Mouse (Mus musculus) lung, embryonic 14.5 days (tissue): ENCODE data around the gene Osgin1. TPM values are rescaled to one million over a fixed set of nuclear protein-coding genes. Genes with fewer than 3 reads are reported as not detected.

Experiments
- ATAC-seq: fragments of 200-750 bp; cut with Nextera tagmentation; 2 replicates; pipeline ENCODE4 v1.8.0; 2017; ENCODE audit warnings: mild to moderate bottlenecking, moderate TSS enrichment, moderate library complexity; ENCODE audit not compliant: insufficient read depth
- DNase-seq: peaks from one replicate; pipeline ENCODE4 v3.0.0-alpha.2; 2015
- H3K27ac ChIP-seq: fragments of 300-500 bp; sonication (generic); 2 replicates; pipeline ENCODE4 v1.5.1; 2014; ENCODE audit warnings: low read depth, mild to moderate bottlenecking, moderate library complexity
- H3K27me3 ChIP-seq: fragments of 300-500 bp; sonication (generic); 2 replicates; pipeline ENCODE4 v1.6.1; 2014; ENCODE audit warnings: low read length, control low read depth; ENCODE audit not compliant: insufficient read depth
- H3K36me3 ChIP-seq: fragments of 300-500 bp; sonication (generic); 2 replicates; pipeline ENCODE4 v1.6.1; 2014; ENCODE audit warnings: control low read depth; ENCODE audit not compliant: insufficient read depth
- H3K4me1 ChIP-seq: fragments of 300-500 bp; sonication (generic); 2 replicates; pipeline ENCODE4 v1.6.1; 2014; ENCODE audit warnings: antibody characterized with exemption, control low read depth; ENCODE audit not compliant: insufficient read depth
- H3K4me2 ChIP-seq: fragments of 300-500 bp; sonication (generic); 2 replicates; pipeline ENCODE4 v1.6.1; 2014; ENCODE audit warnings: mild to moderate bottlenecking
- H3K4me3 ChIP-seq: fragments of 300-500 bp; sonication (generic); 2 replicates; pipeline ENCODE4 v1.5.1; 2014; ENCODE audit warnings: low read depth, low read length
- H3K9ac ChIP-seq: fragments of 300-500 bp; sonication (generic); 2 replicates; pipeline ENCODE4 v1.6.1; 2014
- H3K9me3 ChIP-seq: fragments of 300-500 bp; sonication (generic); 2 replicates; pipeline ENCODE4 v1.6.1; 2016; ENCODE audit warnings: low read depth, low read length, control low read depth
- CTCF ChIP-seq: IDR thresholded peaks from 2 replicates; pipeline ENCODE4 v1.5.1; 2016; ENCODE audit warnings: antibody characterized with exemption, low read depth
- WGBS: fragments of 180-500 bp; shearing (Covaris S2); extraction: QIAGEN DNeasy Blood & Tissue Kit; methylation state at CpG from one replicate; pipeline ENCODE4 v1.1.7; 2014; 5-methylcytosine and 5-hydroxymethylcytosine counted together
- polyA plus RNA-seq: library from polyadenylated mRNA; unstranded; fragments of >200 nt; fragmentation: Nextera tagmentation; extraction: Ambion mirVana; gene quantifications from 2 replicates; pipeline ENCODE4 v1.2.1, GENCODE M21; 2014

Gene Osgin1
- polyA plus RNA-seq, 1 experiment from 2014 or later, result 0.53 TPM

DNA sequence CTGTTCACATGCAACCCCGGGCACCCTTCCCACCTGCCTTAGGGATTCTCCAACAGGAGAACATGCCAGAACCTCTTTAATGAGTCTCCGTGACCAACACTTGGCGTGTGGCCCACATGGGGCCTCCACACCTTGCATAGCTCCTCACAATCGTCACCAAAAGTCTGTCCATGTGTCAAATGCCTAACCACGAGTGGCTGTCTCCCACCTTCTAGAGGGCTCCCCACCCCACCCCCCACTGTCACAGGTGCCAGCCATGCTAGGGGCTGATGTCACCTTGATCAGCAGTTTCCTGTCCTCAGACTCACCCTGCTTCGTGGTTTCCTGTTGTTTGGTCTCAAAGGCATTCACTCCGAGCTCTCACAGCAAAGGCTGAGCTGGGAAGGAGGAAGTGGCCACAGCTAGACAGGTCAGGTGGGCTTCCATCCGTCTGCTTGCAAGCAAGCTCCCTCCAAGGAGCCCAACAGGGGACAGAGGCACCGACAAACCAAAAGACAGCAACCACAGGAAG lies 10.2 kb upstream of the Osgin1 start:
- no peak overlapping the region for H3K9ac ChIP-seq
- DNase-seq (peak; percentile 48), ATAC-seq (0 out of 2 replicates have a peak, but pooled peaks have one; percentile 40)
- H3K4me3 ChIP-seq, result no peak overlapping the region
- TF ChIP-seq CTCF, result no peak
- no peaks in the 10 kb centered on the region for H3K9me3 ChIP-seq
- no peak overlapping the region for H3K4me2 ChIP-seq
- peak overlapping the region; percentile 52 for H3K27ac ChIP-seq
- no peaks in the 10 kb centered on the region for H3K27me3 ChIP-seq
- 40% methylated on average over 9 of the region's 9 CpGs for WGBS
- no peaks in the 10 kb centered on the region for H3K36me3 ChIP-seq
- 0 out of 2 replicates have a peak, but pooled peaks cover 2% of the 10 kb centered on the region for H3K4me1 ChIP-seq

GRCm38 (mm10) chr8:119424199-119424733 lies 9.7 kb upstream of the Osgin1 start:
- ATAC-seq, result no peak

GRCm38 (mm10) chr8:119424740-119425139 lies 9.2 kb upstream of the Osgin1 start:
- H3K4me3 ChIP-seq, result no peak overlapping the region
- no peaks in the 10 kb centered on the region for H3K27me3 ChIP-seq
- no peak overlapping the region for H3K9ac ChIP-seq
- H3K9me3 ChIP-seq, result no peaks in the 10 kb centered on the region
- no peak for ATAC-seq
- H3K27ac ChIP-seq, result peak overlapping the region; percentile 52; the same call in 1 of the 2 replicates
- no peak for TF ChIP-seq CTCF
- no peak for DNase-seq
- 67% methylated on average over 10 of the region's 10 CpGs for WGBS
- 0 out of 2 replicates have a peak, but pooled peaks cover 2% of the 10 kb centered on the region for H3K4me1 ChIP-seq
- no peaks in the 10 kb centered on the region for H3K36me3 ChIP-seq
- H3K4me2 ChIP-seq, result no peak overlapping the region

More at GRCm38 (mm10) chr8:119424199-119424733, 9.7 kb upstream of the Osgin1 start:
- WGBS, result 78% methylated on average over 10 of the region's 10 CpGs
- H3K27me3 ChIP-seq, result no peaks in the 10 kb centered on the region
- H3K9ac ChIP-seq, result no peak overlapping the region
- H3K4me2 ChIP-seq, result no peak overlapping the region
- no peak for TF ChIP-seq CTCF
- H3K4me1 ChIP-seq, result 0 out of 2 replicates have a peak, but pooled peaks cover 2% of the 10 kb centered on the region
- H3K9me3 ChIP-seq, result no peaks in the 10 kb centered on the region
- DNase-seq, result no peak
- no peak overlapping the region for H3K4me3 ChIP-seq
- H3K36me3 ChIP-seq, result no peaks in the 10 kb centered on the region
- H3K27ac ChIP-seq, result peak overlapping the region; percentile 52

GRCm38 (mm10) chr8:119425533-119425932 lies 8.4 kb upstream of the Osgin1 start:
- H3K27ac ChIP-seq, result peak overlapping the region; percentile 81
- H3K4me2 ChIP-seq, result no peak overlapping the region
- no peaks in the 10 kb centered on the region for H3K27me3 ChIP-seq
- ATAC-seq (peak; percentile 18; the same call in 1 of the 2 replicates), DNase-seq (peak; percentile 54)
- no peaks in the 10 kb centered on the region for H3K36me3 ChIP-seq
- 0 out of 2 replicates have a peak, but pooled peaks cover 2% of the 10 kb centered on the region for H3K4me1 ChIP-seq
- H3K9me3 ChIP-seq, result no peaks in the 10 kb centered on the region
- H3K9ac ChIP-seq, result no peak overlapping the region
- no peak for TF ChIP-seq CTCF
- WGBS, result 68% methylated on average over 10 of the region's 10 CpGs
- H3K4me3 ChIP-seq, result no peak overlapping the region

DNA sequence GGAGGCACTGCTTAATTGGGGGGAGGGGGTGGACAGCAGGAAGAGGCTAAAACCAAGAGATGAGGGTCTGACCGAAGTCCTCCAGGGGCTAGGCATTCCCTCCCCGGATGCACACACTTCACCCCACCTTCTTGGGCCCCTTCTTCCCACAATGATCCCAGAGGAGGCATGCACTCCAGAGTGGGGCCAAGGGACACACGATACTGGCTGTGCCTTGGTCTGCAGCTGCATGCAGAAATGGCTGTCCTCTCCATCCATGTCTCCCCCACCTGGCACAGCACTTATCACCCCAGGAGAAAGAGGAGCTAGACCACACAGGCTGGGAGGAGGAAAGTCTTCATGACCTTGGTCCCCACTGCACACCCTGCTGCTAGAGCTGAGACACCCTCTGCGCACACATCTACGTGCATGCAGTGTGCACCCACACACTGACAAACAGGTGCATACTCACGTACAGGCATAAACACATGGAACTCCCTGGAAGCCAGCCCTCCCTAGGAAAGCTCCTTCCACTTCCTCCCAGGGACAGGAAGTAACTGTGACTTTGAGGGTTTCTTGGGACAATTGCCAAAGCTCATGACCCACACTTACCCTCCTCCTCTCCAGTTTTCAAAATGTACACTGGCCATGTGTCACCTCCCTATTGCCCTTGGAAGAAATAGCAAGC lies 7.7 kb upstream of the Osgin1 start:
- Histone ChIP-seq H3K4me2 (0 out of 2 replicates have a peak overlapping the region, but pooled peaks have one; percentile 3), H3K4me3 (no peak overlapping the region), H3K36me3 (no peaks in the 10 kb centered on the region), H3K27me3 (no peaks in the 10 kb centered on the region), H3K27ac (peak overlapping the region; percentile 76), H3K9me3 (no peaks in the 10 kb centered on the region), H3K4me1 (0 out of 2 replicates have a peak, but pooled peaks cover 2% of the 10 kb centered on the region), H3K9ac (no peak overlapping the region)
- ATAC-seq, result no peak
- 72% methylated on average over 6 of the region's 6 CpGs for WGBS
- DNase-seq, result peak; percentile 46
- TF ChIP-seq CTCF, result no peak

- no peak overlapping the region for H3K4me3 ChIP-seq
- H3K4me2 ChIP-seq, result no peak overlapping the region
- DNase-seq (no peak), ATAC-seq (no peak)
- no peak overlapping the region for H3K27ac ChIP-seq
- H3K36me3 ChIP-seq, result no peaks in the 10 kb centered on the region
- H3K27me3 ChIP-seq, result no peaks in the 10 kb centered on the region
- 0 out of 2 replicates have a peak, but pooled peaks cover 2% of the 10 kb centered on the region for H3K4me1 ChIP-seq
- 72% methylated on average over 12 of the region's 12 CpGs for WGBS
- no peak for TF ChIP-seq CTCF
- no peak overlapping the region for H3K9ac ChIP-seq
- H3K9me3 ChIP-seq, result no peaks in the 10 kb centered on the region
Measured at GRCm38 (mm10) chr8:119427634-119428349, 6.1 kb upstream of the Osgin1 start.

- Histone ChIP-seq H3K4me3 (no peak overlapping the region), H3K4me2 (no peak overlapping the region), H3K4me1 (0 out of 2 replicates have a peak, but pooled peaks cover 2% of the 10 kb centered on the region), H3K9ac (no peak overlapping the region), H3K27ac (no peak overlapping the region), H3K36me3 (no peaks in the 10 kb centered on the region), H3K9me3 (no peaks in the 10 kb centered on the region), H3K27me3 (no peaks in the 10 kb centered on the region)
- ATAC-seq (no peak), DNase-seq (no peak)
- no peak for TF ChIP-seq CTCF
- 52% methylated on average over 7 of the region's 7 CpGs for whole genome bisulfite sequencing
Measured at GRCm38 (mm10) chr8:119428350-119428740, 5.6 kb upstream of the Osgin1 start.
